Mouse (Mus musculus) stomach, postnatal 0 days (tissue): ENCODE results near the gene Hc. TPM values are rescaled to one million over a fixed set of nuclear protein-coding genes. Genes with fewer than 3 reads are reported as not detected.

Experiments used
- ATAC-seq: fragments of 200-750 bp; cut with Nextera tagmentation; 2 replicates; pipeline ENCODE4 v1.8.0; 2017; ENCODE audit not compliant: low FRiP score, low TSS enrichment
- DNase-seq: peaks from one replicate; pipeline ENCODE4 v3.0.0-alpha.2; 2016; ENCODE audit warnings: low spot score
- H3K27ac ChIP-seq: fragments of 300-500 bp; sonication (generic); replicated peaks from 2 replicates; pipeline ENCODE4 v1.5.1; 2014; ENCODE audit warnings: mild to moderate bottlenecking, control low read depth
- H3K27me3 ChIP-seq: fragments of 300-500 bp; sonication (generic); 2 replicates; pipeline ENCODE4 v1.6.1; 2014; ENCODE audit warnings: low read length; ENCODE audit not compliant: control insufficient read depth, insufficient read depth
- H3K36me3 ChIP-seq: fragments of 300-500 bp; sonication (generic); 2 replicates; pipeline ENCODE4 v1.6.1; 2014; ENCODE audit warnings: low read length, mixed read lengths; ENCODE audit not compliant: control insufficient read depth, insufficient read depth
- H3K4me1 ChIP-seq: fragments of 300-500 bp; sonication (generic); replicated peaks from 2 replicates; pipeline ENCODE4 v1.6.1; 2014; ENCODE audit warnings: antibody characterized with exemption; ENCODE audit not compliant: control insufficient read depth, insufficient read depth
- H3K4me2 ChIP-seq: fragments of 300-500 bp; sonication (generic); replicated peaks from 2 replicates; pipeline ENCODE4 v1.6.1; 2014; ENCODE audit warnings: low read depth, mild to moderate bottlenecking, control low read depth, moderate library complexity
- H3K4me3 ChIP-seq: fragments of 300-500 bp; sonication (generic); 2 replicates; pipeline ENCODE4 v1.5.1; 2014; ENCODE audit warnings: low read depth, low read length, control low read depth
- H3K9ac ChIP-seq: fragments of 300-500 bp; sonication (generic); 2 replicates; pipeline ENCODE4 v1.6.1; 2014; ENCODE audit warnings: mild to moderate bottlenecking, low read length, control low read depth, mixed read lengths
- H3K9me3 ChIP-seq: fragments of 300-500 bp; sonication (generic); 2 replicates; pipeline ENCODE4 v1.6.1; 2016; ENCODE audit warnings: low read length; ENCODE audit not compliant: control insufficient read depth
- CTCF ChIP-seq: IDR thresholded peaks from 2 replicates; pipeline ENCODE4 v1.5.1; 2016; ENCODE audit warnings: antibody characterized with exemption, low read depth, mild to moderate bottlenecking, moderate library complexity
- EP300 ChIP-seq: optimal IDR thresholded peaks from 2 replicates; pipeline ENCODE3; 2016; ENCODE audit warnings: antibody characterized with exemption
- WGBS: fragments of 180-500 bp; shearing (Covaris S2); extraction: QIAGEN DNeasy Blood & Tissue Kit; methylation state at CpG from one replicate; pipeline ENCODE4 v1.1.7; 2014; 5-methylcytosine and 5-hydroxymethylcytosine counted together
- polyA plus RNA-seq: library from polyadenylated mRNA; unstranded; fragments of >200 nt; fragmentation: Nextera tagmentation; extraction: Ambion mirVana; gene quantifications from 2 replicates; pipeline ENCODE4 v1.2.1, GENCODE M21; 2015

Hc gene
- polyA plus RNA-seq: 0.19 and 0.21 TPM in 2 replicates

GRCm38 (mm10) chr2:35061338-35061737 lies at the start of gene Hc:
Gene Hc (minus strand): TSS chr2:35061438.
- Histone ChIP-seq H3K4me3 (no peak within 1 kb of the TSS), H3K9ac (no peak within 1 kb of the TSS), H3K36me3 (no peaks in the 10 kb centered on the region), H3K4me1 (no peaks in the 10 kb centered on the region), H3K4me2 (no peak within 1 kb of the TSS), H3K9me3 (no peaks in the 10 kb centered on the region), H3K27ac (no peak within 1 kb of the TSS), H3K27me3 (no peaks in the 10 kb centered on the region)
- no peak for TF ChIP-seq EP300
- ATAC-seq (no peak), DNase-seq (no peak)
- WGBS: 59% methylated on average over 5 of the region's 5 CpGs

- no peak overlapping the region for H3K4me3 ChIP-seq
- DNase-seq: no peak
- H3K9me3 ChIP-seq: no peaks in the 10 kb centered on the region
- no peak overlapping the region for H3K9ac ChIP-seq
- TF ChIP-seq CTCF (no peak), EP300 (no peak)
- H3K36me3 ChIP-seq: no peaks in the 10 kb centered on the region
- no peak overlapping the region for H3K4me2 ChIP-seq
- no peak overlapping the region for H3K27ac ChIP-seq
- ATAC-seq: no peak
- no peaks in the 10 kb centered on the region for H3K4me1 ChIP-seq
- H3K27me3 ChIP-seq: no peaks in the 10 kb centered on the region
- 69% methylated on average over 2 of the region's 2 CpGs for WGBS
These were observed 49.3 kb upstream of the Hc start for GRCm38 (mm10) chr2:35110521-35110920.

- no peaks in the 10 kb centered on the region for H3K4me1 ChIP-seq
- no peak for ATAC-seq
- H3K9me3 ChIP-seq: no peaks in the 10 kb centered on the region
- H3K4me2 ChIP-seq: peak overlapping the region; percentile 74
- peak overlapping the region; percentile 92 for H3K27ac ChIP-seq
- peak overlapping the region; percentile 83 for H3K4me3 ChIP-seq
- WGBS: 2% methylated on average over 13 of the region's 13 CpGs
- no peaks in the 10 kb centered on the region for H3K36me3 ChIP-seq
- no peaks in the 10 kb centered on the region for H3K27me3 ChIP-seq
- DNase-seq: no peak
- H3K9ac ChIP-seq: peak overlapping the region; percentile 77
- no peak for TF ChIP-seq CTCF
- no peak for TF ChIP-seq EP300
These were observed 48.7 kb upstream of the Hc start for GRCm38 (mm10) chr2:35109924-35110304.

- peak; percentile 31 for TF ChIP-seq CTCF
- no peak for TF ChIP-seq EP300
These were observed 48.1 kb upstream of the Hc start, which contains the start of gene Cntrl for GRCm38 (mm10) chr2:35109141-35109923. Gene Cntrl (plus strand): TSS chr2:35109492.

GRCm38 (mm10) chr2:35108712-35109111 lies 47.5 kb upstream of the Hc start:
- Histone ChIP-seq H3K4me3 (peak overlapping the region; percentile 83), H3K4me1 (no peaks in the 10 kb centered on the region), H3K9ac (peak overlapping the region; percentile 77), H3K9me3 (no peaks in the 10 kb centered on the region), H3K27me3 (no peaks in the 10 kb centered on the region), H3K4me2 (peak overlapping the region; percentile 74), H3K36me3 (no peaks in the 10 kb centered on the region), H3K27ac (peak overlapping the region; percentile 92)
- DNase-seq: peak; percentile 51
- ATAC-seq: peak; percentile 22; the same call in 1 of the 2 replicates
- no peak for TF ChIP-seq EP300
- TF ChIP-seq CTCF: peak; percentile 78
- WGBS: 25% methylated on average over 3 of the region's 3 CpGs

More at GRCm38 (mm10) chr2:35109141-35109923, 48.1 kb upstream of the Hc start, which contains the start of gene Cntrl:
- DNase-seq (peak; percentile 94), ATAC-seq (peak; percentile 96)
- Histone ChIP-seq H3K27me3 (no peaks in the 10 kb centered on the region), H3K4me3 (peak within 1 kb of the TSS; percentile 83), H3K4me2 (peak within 1 kb of the TSS; percentile 74), H3K9ac (peak within 1 kb of the TSS; percentile 77), H3K27ac (peak within 1 kb of the TSS; percentile 92), H3K4me1 (no peaks in the 10 kb centered on the region), H3K9me3 (no peaks in the 10 kb centered on the region), H3K36me3 (no peaks in the 10 kb centered on the region)
- WGBS: under 1% methylated on average over 55 of the region's 62 CpGs

GRCm38 (mm10) chr2:35107984-35108635 lies 46.9 kb upstream of the Hc start:
- no peaks in the 10 kb centered on the region for H3K4me1 ChIP-seq
- no peak overlapping the region for H3K4me3 ChIP-seq
- no peaks in the 10 kb centered on the region for H3K9me3 ChIP-seq
- no peaks in the 10 kb centered on the region for H3K36me3 ChIP-seq
- DNase-seq: peak; percentile 27
- no peak overlapping the region for H3K4me2 ChIP-seq
- no peak overlapping the region for H3K9ac ChIP-seq
- H3K27me3 ChIP-seq: no peaks in the 10 kb centered on the region
- 42% methylated on average over 5 of the region's 5 CpGs for WGBS
- ATAC-seq: no peak
- H3K27ac ChIP-seq: no peak overlapping the region
- TF ChIP-seq CTCF: peak; percentile 73
- no peak for TF ChIP-seq EP300
